Mouse (Mus musculus) kidney, postnatal 0 days (tissue): ENCODE data around the gene Klhl31. TPM values are rescaled to one million over a fixed set of nuclear protein-coding genes. Genes with fewer than 3 reads are reported as not detected.

ENCODE experiments used
- ATAC-seq: fragments of 200-750 bp; cut with Nextera tagmentation; replicated peaks from 2 replicates; pipeline ENCODE4 v1.8.0; 2017; ENCODE audit warnings: low read depth, moderate number of reproducible peaks, moderate TSS enrichment, moderate library complexity; ENCODE audit not compliant: low FRiP score
- DNase-seq: peaks from one replicate; pipeline ENCODE4 v3.0.0-alpha.2; 2016; ENCODE audit warnings: low spot score
- H3K27ac ChIP-seq: fragments of 300-500 bp; sonication (generic); 2 replicates; pipeline ENCODE4 v1.5.1; 2014; ENCODE audit warnings: mild to moderate bottlenecking
- H3K27me3 ChIP-seq: fragments of 300-500 bp; sonication (generic); 2 replicates; pipeline ENCODE4 v1.6.1; 2014; ENCODE audit warnings: low read length, mixed read lengths; ENCODE audit not compliant: insufficient read depth
- H3K36me3 ChIP-seq: fragments of 300-500 bp; sonication (generic); 2 replicates; pipeline ENCODE4 v1.6.1; 2014; ENCODE audit warnings: low read length, mixed read lengths; ENCODE audit not compliant: insufficient read depth
- H3K4me1 ChIP-seq: fragments of 300-500 bp; sonication (generic); replicated peaks from 2 replicates; pipeline ENCODE4 v1.6.1; 2014; ENCODE audit warnings: antibody characterized with exemption, low read length, mixed read lengths; ENCODE audit not compliant: insufficient read depth
- H3K4me2 ChIP-seq: fragments of 300-500 bp; sonication (generic); 2 replicates; pipeline ENCODE4 v1.6.1; 2014; ENCODE audit warnings: mild to moderate bottlenecking, low read length, moderate library complexity, mixed read lengths
- H3K4me3 ChIP-seq: fragments of 300-500 bp; sonication (generic); replicated peaks from 2 replicates; pipeline ENCODE4 v1.5.1; 2014; ENCODE audit warnings: low read depth, low read length
- H3K9ac ChIP-seq: fragments of 300-500 bp; sonication (generic); 2 replicates; pipeline ENCODE4 v1.6.1; 2014; ENCODE audit warnings: low read depth, low read length
- H3K9me3 ChIP-seq: fragments of 300-500 bp; sonication (generic); replicated peaks from 2 replicates; pipeline ENCODE4 v1.6.1; 2016; ENCODE audit warnings: low read length, inconsistent platforms, mixed read lengths
- CTCF ChIP-seq: IDR thresholded peaks from 2 replicates; pipeline ENCODE4 v1.5.1; 2016; ENCODE audit warnings: antibody characterized with exemption, low read depth, mild to moderate bottlenecking, moderate library complexity
- WGBS: fragments of 180-500 bp; shearing (Covaris S2); extraction: QIAGEN DNeasy Blood & Tissue Kit; methylation state at CpG from one replicate; pipeline ENCODE4 v1.1.7; 2014; 5-methylcytosine and 5-hydroxymethylcytosine counted together
- polyA plus RNA-seq: library from polyadenylated mRNA; unstranded; fragments of >200 nt; fragmentation: Nextera tagmentation; extraction: Ambion mirVana; gene quantifications from 2 replicates; pipeline ENCODE4 v1.2.1, GENCODE M21; 2015

Klhl31 gene
- polyA plus RNA-seq, 1 experiment from 2014 or later: 0.49 TPM

GRCm38 (mm10) chr9:77620482-77620881, 15.8 kb upstream of the Klhl31 start:
- no peaks in the 10 kb centered on the region; the same call in 1 of the 2 replicates for H3K4me1 ChIP-seq
- no peak overlapping the region for H3K4me2 ChIP-seq
- H3K27me3 ChIP-seq: no peaks in the 10 kb centered on the region
- H3K9me3 ChIP-seq: no peaks in the 10 kb centered on the region
- no peaks in the 10 kb centered on the region for H3K36me3 ChIP-seq
- H3K9ac ChIP-seq: no peak overlapping the region
- WGBS: 49% methylated on average over 2 of the region's 2 CpGs
- DNase-seq (no peak), ATAC-seq (no peak)
- TF ChIP-seq CTCF: no peak
- no peak overlapping the region for H3K27ac ChIP-seq
- no peak overlapping the region for H3K4me3 ChIP-seq

GRCm38 (mm10) chr9:77622874-77623273, 13.4 kb upstream of the Klhl31 start:
- DNase-seq (no peak), ATAC-seq (no peak)
- Histone ChIP-seq H3K9me3 (no peaks in the 10 kb centered on the region), H3K4me1 (no peaks in the 10 kb centered on the region; the same call in 1 of the 2 replicates), H3K27me3 (no peaks in the 10 kb centered on the region), H3K36me3 (no peaks in the 10 kb centered on the region), H3K4me2 (no peak overlapping the region), H3K27ac (peak overlapping the region; percentile 16; the same call in 1 of the 2 replicates), H3K4me3 (no peak overlapping the region), H3K9ac (no peak overlapping the region)
- WGBS: 52% methylated on average over 1 of the region's 1 CpGs
- TF ChIP-seq CTCF: no peak

- no peaks in the 10 kb centered on the region for H3K9me3 ChIP-seq
- H3K4me3 ChIP-seq: no peak overlapping the region
- 82% methylated on average over 6 of the region's 6 CpGs for WGBS
- 0 out of 2 replicates have a peak, but pooled peaks have one; percentile 43 for ATAC-seq
- no peaks in the 10 kb centered on the region for H3K36me3 ChIP-seq
- H3K9ac ChIP-seq: no peak overlapping the region
- TF ChIP-seq CTCF: no peak
- peak overlapping the region; percentile 16; the same call in 1 of the 2 replicates for H3K27ac ChIP-seq
- H3K27me3 ChIP-seq: no peaks in the 10 kb centered on the region
- no peaks in the 10 kb centered on the region; the same call in 1 of the 2 replicates for H3K4me1 ChIP-seq
- no peak overlapping the region for H3K4me2 ChIP-seq
- peak; percentile 49 for DNase-seq
Measured at GRCm38 (mm10) chr9:77623318-77624050, 12.8 kb upstream of the Klhl31 start.

GRCm38 (mm10) chr9:77624171-77624570, 12.1 kb upstream of the Klhl31 start:
- Histone ChIP-seq H3K4me1 (no peaks in the 10 kb centered on the region; the same call in 1 of the 2 replicates), H3K4me2 (no peak overlapping the region), H3K36me3 (no peaks in the 10 kb centered on the region), H3K4me3 (no peak overlapping the region), H3K27me3 (no peaks in the 10 kb centered on the region), H3K9ac (no peak overlapping the region), H3K27ac (no peak overlapping the region), H3K9me3 (no peaks in the 10 kb centered on the region)
- WGBS: 84% methylated on average over 5 of the region's 5 CpGs
- DNase-seq (no peak), ATAC-seq (no peak)
- TF ChIP-seq CTCF: no peak

- Histone ChIP-seq H3K9me3 (no peaks in the 10 kb centered on the region), H3K36me3 (no peaks in the 10 kb centered on the region), H3K9ac (no peak overlapping the region), H3K4me2 (no peak overlapping the region), H3K27me3 (no peaks in the 10 kb centered on the region), H3K4me1 (no peaks in the 10 kb centered on the region), H3K4me3 (no peak overlapping the region), H3K27ac (no peak overlapping the region)
- 66% methylated on average over 10 of the region's 10 CpGs for WGBS
- TF ChIP-seq CTCF: no peak
- DNase-seq (no peak), ATAC-seq (no peak)
Measured at GRCm38 (mm10) chr9:77628676-77629075, 7.6 kb upstream of the Klhl31 start.

GRCm38 (mm10) chr9:77629708-77630107, 6.6 kb upstream of the Klhl31 start:
- no peak overlapping the region for H3K9ac ChIP-seq
- H3K4me3 ChIP-seq: no peak overlapping the region
- no peak overlapping the region for H3K27ac ChIP-seq
- no peak for DNase-seq
- no peak overlapping the region for H3K4me2 ChIP-seq
- no peaks in the 10 kb centered on the region for H3K4me1 ChIP-seq
- H3K9me3 ChIP-seq: no peaks in the 10 kb centered on the region
- H3K27me3 ChIP-seq: no peaks in the 10 kb centered on the region
- ATAC-seq: no peak
- 38% methylated on average over 5 of the region's 5 CpGs for WGBS
- no peak for TF ChIP-seq CTCF
- H3K36me3 ChIP-seq: no peaks in the 10 kb centered on the region

GRCm38 (mm10) chr9:77630764-77631163, 5.5 kb upstream of the Klhl31 start:
- no peak overlapping the region for H3K4me2 ChIP-seq
- WGBS: 86% methylated on average over 7 of the region's 7 CpGs

More at GRCm38 (mm10) chr9:77630764-77631163, 5.5 kb upstream of the Klhl31 start:
- Histone ChIP-seq H3K9me3 (no peaks in the 10 kb centered on the region), H3K36me3 (no peaks in the 10 kb centered on the region), H3K4me1 (no peaks in the 10 kb centered on the region), H3K27me3 (no peaks in the 10 kb centered on the region), H3K27ac (no peak overlapping the region), H3K9ac (no peak overlapping the region), H3K4me3 (no peak overlapping the region)
- DNase-seq: no peak
- no peak for TF ChIP-seq CTCF
- no peak for ATAC-seq
